Mouse (Mus musculus) macrophage (primary cell): ENCODE measurements around the gene Ncor1. TPM values are rescaled to one million over a fixed set of nuclear protein-coding genes. Genes with fewer than 3 reads are reported as not detected.
"Not testable (repeated sequence)": the region's sequence is repeated elsewhere in the genome, so short reads cannot be mapped to it uniquely, and the experiment has no call there.

Source experiments
- H3K27ac ChIP-seq: fragments of 350-480 bp; formaldehyde crosslinking; 2 replicates; pipeline ENCODE4 v1.9.0; 2021
- H3K36me3 ChIP-seq: fragments of 350-480 bp; formaldehyde crosslinking; 2 replicates; pipeline ENCODE4 v1.9.0; 2021; ENCODE audit errors: inconsistent target
- H3K4me3 ChIP-seq: fragments of 350-480 bp; formaldehyde crosslinking; 2 replicates; pipeline ENCODE4 v1.9.0; 2021; ENCODE audit errors: inconsistent target
- H3K79me2 ChIP-seq: fragments of 350-480 bp; formaldehyde crosslinking; 2 replicates; pipeline ENCODE4 v1.9.0; 2021; ENCODE audit errors: inconsistent target
- WGBS: methylation state at CpG from one replicate; pipeline ENCODE4 v1.1.7; 2026; ENCODE audit warnings: inconsistent platforms; ENCODE audit not compliant: missing documents; 5-methylcytosine and 5-hydroxymethylcytosine counted together
- polyA plus RNA-seq: library from polyadenylated mRNA; stranded (reverse); fragments of 250-400 nt; gene quantifications from 3 replicates; pipeline ENCODE4 v1.2.4, GENCODE M21; 2018; ENCODE audit warnings: inconsistent platforms

Gene Ncor1
- polyA plus RNA-seq, 1 experiment from 2014 or later = 316 TPM

- H3K4me3 ChIP-seq = no peak overlapping the region
- WGBS = 94% methylated on average over 8 of the region's 9 CpGs
- H3K79me2 ChIP-seq = peaks cover 100% of the 10 kb centered on the region
- H3K36me3 ChIP-seq = peaks cover 8% of the 10 kb centered on the region; the same call in 1 of the 2 replicates
- H3K27ac ChIP-seq = no peak overlapping the region
These were observed 17.5 kb downstream of the Ncor1 start for GRCm38 (mm10) chr11:62440670-62441315.

GRCm38 (mm10) chr11:62432211-62432610, 26.1 kb downstream of the Ncor1 start:
- Histone ChIP-seq H3K36me3 (peaks cover 33% of the 10 kb centered on the region), H3K79me2 (peaks cover 75% of the 10 kb centered on the region), H3K4me3 (no peak overlapping the region), H3K27ac (no peak overlapping the region)
- 91% methylated on average over 2 of the region's 2 CpGs for WGBS

GRCm38 (mm10) chr11:62427105-62427504, 31.2 kb downstream of the Ncor1 start:
- H3K27ac ChIP-seq = no peak overlapping the region
- 91% methylated on average over 2 of the region's 3 CpGs for WGBS
- H3K4me3 ChIP-seq = no peak overlapping the region
- H3K36me3 ChIP-seq = peaks cover 27% of the 10 kb centered on the region; the same call in 1 of the 2 replicates
- H3K79me2 ChIP-seq = peaks cover 59% of the 10 kb centered on the region

DNA sequence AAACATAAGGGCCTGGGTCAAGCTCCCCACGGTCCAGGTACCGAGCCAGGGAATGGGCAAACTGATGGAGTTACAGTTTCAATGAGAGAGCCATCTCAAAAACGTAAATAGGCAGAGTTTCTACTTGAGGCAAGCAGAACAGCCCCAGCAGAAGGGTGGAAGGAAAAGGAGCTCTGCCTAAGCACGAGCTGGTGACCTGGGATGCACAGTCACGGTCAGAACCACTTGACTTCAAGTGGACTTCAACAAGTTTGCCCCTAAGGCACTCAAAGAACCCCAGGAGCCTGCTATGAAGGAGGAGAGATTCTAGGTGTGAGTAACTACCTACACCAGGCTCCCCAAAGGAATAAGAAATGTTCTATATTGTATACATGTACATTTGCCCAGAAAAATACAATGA, 32.1 kb downstream of the Ncor1 start:
- H3K36me3 ChIP-seq = peaks cover 27% of the 10 kb centered on the region; the same call in 1 of the 2 replicates
- peaks cover 51% of the 10 kb centered on the region for H3K79me2 ChIP-seq
- 91% methylated on average over 5 of the region's 5 CpGs for WGBS
- no peak overlapping the region for H3K4me3 ChIP-seq
- no peak overlapping the region for H3K27ac ChIP-seq

GRCm38 (mm10) chr11:62424525-62424924, 33.8 kb downstream of the Ncor1 start:
- Histone ChIP-seq H3K79me2 (peaks cover 43% of the 10 kb centered on the region), H3K36me3 (peaks cover 31% of the 10 kb centered on the region), H3K4me3 (no peak overlapping the region), H3K27ac (no peak overlapping the region)
- WGBS = 73% methylated on average over 1 of the region's 2 CpGs

DNA sequence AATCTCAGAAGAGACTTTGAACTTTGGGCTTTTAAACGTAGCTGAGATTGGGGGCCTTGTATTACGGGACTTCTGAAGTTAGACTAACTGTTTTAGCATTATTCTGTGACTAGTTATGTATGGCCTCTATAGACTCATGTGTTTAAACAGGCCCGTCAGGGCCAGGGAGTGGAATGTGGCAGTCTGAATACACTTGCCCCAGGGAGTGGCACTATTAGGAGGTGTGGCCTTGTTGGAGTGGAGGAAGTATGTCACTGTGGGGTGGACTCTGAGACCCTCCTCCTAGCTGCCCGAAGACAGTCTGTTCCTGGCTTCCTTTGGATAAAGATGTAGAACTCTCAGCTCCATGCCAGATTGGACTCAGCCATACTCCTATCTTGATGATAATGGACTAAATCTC, 43.3 kb downstream of the Ncor1 start:
- H3K36me3 ChIP-seq = peaks cover 70% of the 10 kb centered on the region
- H3K4me3 ChIP-seq = no peak overlapping the region
- H3K27ac ChIP-seq = no peak overlapping the region
- WGBS = 97% methylated on average over 4 of the region's 4 CpGs
- no peaks in the 10 kb centered on the region for H3K79me2 ChIP-seq

DNA sequence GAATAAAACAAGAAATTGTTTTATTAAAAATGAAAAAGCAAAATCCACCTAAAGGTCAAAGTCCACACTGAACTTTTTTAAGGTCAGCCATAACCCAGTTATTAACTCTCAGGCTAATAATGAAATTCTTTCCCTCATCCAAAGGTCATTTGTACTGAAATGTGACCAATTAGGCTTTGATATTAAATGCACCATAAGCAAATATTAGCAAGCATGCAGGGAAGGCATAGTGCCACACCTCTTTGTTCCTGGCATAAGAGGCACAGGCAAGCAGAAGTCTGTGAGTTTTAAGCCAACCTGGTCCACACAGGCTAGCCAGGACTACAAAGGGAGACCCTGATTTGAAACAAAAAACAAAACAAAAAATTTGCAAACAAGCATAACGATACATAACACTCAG, 48.7 kb downstream of the Ncor1 start:
- Histone ChIP-seq H3K79me2 (no peaks in the 10 kb centered on the region; the same call in 1 of the 2 replicates), H3K4me3 (no peak overlapping the region), H3K36me3 (peaks cover 31% of the 10 kb centered on the region), H3K27ac (no peak overlapping the region)
- 80% methylated on average over 1 of the region's 1 CpGs for WGBS

GRCm38 (mm10) chr11:62408848-62409247, 49.5 kb downstream of the Ncor1 start:
- Histone ChIP-seq H3K27ac (no peak overlapping the region), H3K79me2 (no peaks in the 10 kb centered on the region; the same call in 1 of the 2 replicates), H3K4me3 (no peak overlapping the region), H3K36me3 (peaks cover 30% of the 10 kb centered on the region)
- 97% methylated on average over 2 of the region's 2 CpGs for WGBS

GRCm38 (mm10) chr11:62396405-62396804, 61.9 kb downstream of the Ncor1 start:
- WGBS = 77% methylated on average over 2 of the region's 2 CpGs
- H3K27ac ChIP-seq = no peak overlapping the region
- no peak overlapping the region for H3K4me3 ChIP-seq
- peaks cover 63% of the 10 kb centered on the region for H3K36me3 ChIP-seq
- no peaks in the 10 kb centered on the region for H3K79me2 ChIP-seq

- H3K36me3 ChIP-seq = peaks cover 74% of the 10 kb centered on the region
These were observed 70.0 kb downstream of the Ncor1 start for GRCm38 (mm10) chr11:62388331-62388679.

GRCm38 (mm10) chr11:62387608-62388330, 70.6 kb downstream of the Ncor1 start:
- Histone ChIP-seq H3K4me3 (no peak overlapping the region), H3K36me3 (peaks cover 74% of the 10 kb centered on the region), H3K79me2 (no peaks in the 10 kb centered on the region), H3K27ac (no peak overlapping the region)
- WGBS = 91% methylated on average over 8 of the region's 10 CpGs

More at GRCm38 (mm10) chr11:62388331-62388679, 70.0 kb downstream of the Ncor1 start:
- WGBS = 92% methylated on average over 3 of the region's 3 CpGs
- Histone ChIP-seq H3K27ac (no peak overlapping the region), H3K79me2 (no peaks in the 10 kb centered on the region), H3K4me3 (no peak overlapping the region)

GRCm38 (mm10) chr11:62377202-62377851, 81.0 kb downstream of the Ncor1 start:
- H3K27ac ChIP-seq, H3K79me2 ChIP-seq, H3K4me3 ChIP-seq: not testable (repeated sequence)
- peaks cover 78% of the 10 kb centered on the region for H3K36me3 ChIP-seq
- 97% methylated on average over 4 of the region's 6 CpGs for WGBS

DNA sequence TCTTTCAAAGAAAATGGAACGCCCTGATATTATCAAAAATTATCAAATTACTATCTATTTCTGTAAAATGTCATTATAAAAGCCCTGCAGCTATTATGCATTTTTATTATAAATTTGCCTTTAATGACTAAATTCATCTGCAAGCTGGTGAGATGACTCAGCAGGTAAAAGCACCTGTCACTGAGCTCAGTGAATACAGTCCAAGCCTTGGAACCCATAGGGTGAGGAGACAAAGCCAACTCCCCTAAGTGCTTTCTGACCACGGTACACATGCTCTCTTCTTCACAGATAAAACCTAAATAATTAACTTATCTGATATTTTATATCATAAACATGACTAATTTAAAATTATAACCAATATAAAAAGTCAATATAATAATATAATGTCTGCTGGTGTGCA, 86.6 kb downstream of the Ncor1 start:
- Histone ChIP-seq H3K79me2 (no peaks in the 10 kb centered on the region), H3K36me3 (peaks cover 63% of the 10 kb centered on the region), H3K27ac (no peak overlapping the region), H3K4me3 (no peak overlapping the region)
- 100% methylated on average over 2 of the region's 2 CpGs for WGBS

GRCm38 (mm10) chr11:62369924-62370323, 88.4 kb downstream of the Ncor1 start:
- Histone ChIP-seq H3K27ac (no peak overlapping the region), H3K79me2 (no peaks in the 10 kb centered on the region), H3K36me3 (peaks cover 53% of the 10 kb centered on the region), H3K4me3 (no peak overlapping the region)

- no peak overlapping the region for H3K4me3 ChIP-seq
- WGBS = 84% methylated on average over 6 of the region's 6 CpGs
- H3K27ac ChIP-seq = no peak overlapping the region
- peaks cover 31% of the 10 kb centered on the region for H3K36me3 ChIP-seq
- H3K79me2 ChIP-seq = no peaks in the 10 kb centered on the region
These were observed 91.5 kb downstream of the Ncor1 start for GRCm38 (mm10) chr11:62366879-62367278.
